Mouse (Mus musculus) naive thymus-derived CD4-positive, alpha-beta T cell, adult 5 months (primary cell): ENCODE results near the gene Slc25a27. TPM values are rescaled to one million over a fixed set of nuclear protein-coding genes. Genes with fewer than 3 reads are reported as not detected.

Experiments
- polyA plus RNA-seq: library from polyadenylated mRNA; unstranded; fragments of 100-300 nt; shearing (Covaris generic); gene quantifications from one replicate; pipeline ENCODE4 v1.2.1, GENCODE M21; 2017

Slc25a27 gene
- 19.9 TPM for polyA plus RNA-seq

GRCm38 (mm10) chr17:43666576-43667289 lies at the start of gene Slc25a27:
Gene Slc25a27 (minus strand): TSS chr17:43667214.

DNA sequence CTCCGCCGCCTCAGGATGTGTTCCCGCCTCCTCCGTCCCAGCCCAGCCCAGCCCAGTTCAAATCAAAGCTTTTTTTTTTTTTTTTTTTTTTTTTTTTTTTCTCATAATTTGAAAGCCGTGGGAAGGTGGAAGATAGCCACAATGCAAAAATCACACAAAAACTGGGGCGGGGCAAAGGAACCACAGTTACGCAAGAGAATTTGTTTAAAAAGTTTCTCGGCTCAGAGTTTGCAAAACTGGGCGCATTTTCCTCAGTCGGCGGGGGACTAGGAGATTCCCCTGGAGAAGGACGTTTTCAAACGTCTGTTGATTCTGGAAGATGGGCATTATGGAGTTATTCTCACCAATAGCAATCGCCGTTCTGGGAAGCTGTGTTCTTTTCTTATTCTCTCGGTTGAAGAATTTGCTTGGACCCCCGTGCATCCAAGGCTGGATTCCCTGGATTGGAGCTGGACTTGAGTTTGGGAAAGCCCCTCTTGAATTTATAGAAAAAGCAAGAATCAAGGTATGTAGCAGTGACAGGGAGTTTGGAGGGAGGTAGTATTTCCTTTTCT lies 353 bp upstream of the Slc25a27 start, which contains the start of gene Cyp39a1:
TSS of gene Cyp39a1 (plus strand) at position 136 of the 554 bp plus-strand sequence.

DNA sequence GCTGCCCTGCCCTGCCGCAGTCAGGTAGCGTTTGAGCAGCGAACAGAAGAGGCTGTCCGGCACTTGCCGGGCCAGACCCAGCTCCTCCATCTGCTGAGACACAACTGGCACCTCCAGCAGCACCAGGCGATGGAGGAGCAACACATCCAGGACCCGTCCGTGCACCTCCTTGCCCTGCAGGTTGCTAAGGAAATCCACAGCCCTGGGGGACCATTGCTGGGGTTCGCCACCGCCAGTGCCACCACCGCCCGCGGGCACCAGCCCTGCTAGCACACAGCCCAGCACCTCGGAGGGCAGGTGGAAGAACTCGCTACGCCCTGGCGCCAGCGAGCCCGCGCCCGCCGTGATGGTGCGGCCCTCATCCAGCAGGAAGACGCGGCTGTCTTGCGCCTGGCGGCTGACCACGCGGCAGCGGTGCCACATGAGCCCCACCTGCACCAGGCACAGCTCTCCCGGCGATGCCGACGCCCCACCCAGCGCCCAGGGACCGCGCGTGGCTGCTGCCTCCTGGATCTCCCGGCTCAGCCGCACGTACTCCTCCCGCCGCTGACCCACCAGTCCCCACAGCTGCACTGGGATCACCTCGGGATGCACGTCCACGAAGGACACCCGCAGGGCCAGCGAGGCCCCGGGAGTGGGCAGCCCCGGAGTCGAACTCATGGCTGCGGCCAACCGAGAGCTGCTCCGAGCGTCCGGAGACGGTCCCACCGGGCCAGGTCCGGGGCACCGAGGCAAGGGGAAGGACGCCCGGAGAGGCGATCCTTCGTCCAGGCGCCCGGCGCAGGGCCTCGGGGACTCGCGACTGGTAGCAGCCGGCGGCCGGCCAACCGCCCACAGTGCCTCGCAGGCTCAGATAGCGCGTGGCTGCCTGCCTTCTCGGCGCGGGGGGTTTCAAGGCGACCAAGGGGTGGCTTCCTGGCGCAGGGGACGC lies 37.3 kb downstream of the Slc25a27 start, which contains the start of gene Tdrd6:
TSS of gene Tdrd6 (minus strand) at position 804 of the 931 bp plus-strand sequence.

Other genes starting within 250 kb of the Slc25a27 start
- gene Mep1a, start 164.4 kb downstream of the Slc25a27 start, polyA plus RNA-seq = not detected
- gene Ankrd66, start 123.6 kb downstream of the Slc25a27 start, polyA plus RNA-seq = not detected
- 0.19 TPM for gene Pla2g7, start 99.1 kb downstream of the Slc25a27 start, polyA plus RNA-seq
- gene Tdrd6, start 36.9 kb downstream of the Slc25a27 start, polyA plus RNA-seq = not detected
- gene Cyp39a1, start 211 bp upstream of the Slc25a27 start, polyA plus RNA-seq = 1.2 TPM
- not detected for gene Rcan2, start 134.1 kb upstream of the Slc25a27 start, polyA plus RNA-seq